Mouse (Mus musculus) liver, adult (tissue): ENCODE data around the gene Fbln7.

Experiments used
- GATA4 ChIP-seq: IDR thresholded peaks from 2 replicates; pipeline ENCODE4 v1.6.1; 2014; ENCODE audit warnings: mild to moderate bottlenecking, low read length; ENCODE audit not compliant: insufficient replicate concordance

Fbln7 gene

DNA sequence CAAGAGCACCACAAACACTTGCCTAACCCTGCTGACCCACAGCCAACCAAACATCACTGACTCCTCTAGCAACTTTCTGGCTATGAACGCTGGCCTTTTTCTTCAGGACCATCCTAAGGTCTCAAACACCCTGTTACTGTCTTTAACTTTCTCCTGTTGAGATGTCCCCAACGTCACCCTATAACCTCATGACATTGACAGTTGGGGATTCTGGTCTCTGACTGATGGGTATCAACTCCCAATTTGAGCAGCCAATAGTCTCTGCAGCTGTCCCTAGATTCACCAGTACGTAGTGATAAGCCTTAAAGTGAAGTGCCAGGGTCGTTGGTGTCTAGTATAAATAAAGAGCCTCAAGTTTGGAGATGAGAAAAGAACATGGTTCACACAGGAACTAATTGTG is 52.2 kb downstream of the Fbln7 start:
- no peak for TF ChIP-seq GATA4

DNA sequence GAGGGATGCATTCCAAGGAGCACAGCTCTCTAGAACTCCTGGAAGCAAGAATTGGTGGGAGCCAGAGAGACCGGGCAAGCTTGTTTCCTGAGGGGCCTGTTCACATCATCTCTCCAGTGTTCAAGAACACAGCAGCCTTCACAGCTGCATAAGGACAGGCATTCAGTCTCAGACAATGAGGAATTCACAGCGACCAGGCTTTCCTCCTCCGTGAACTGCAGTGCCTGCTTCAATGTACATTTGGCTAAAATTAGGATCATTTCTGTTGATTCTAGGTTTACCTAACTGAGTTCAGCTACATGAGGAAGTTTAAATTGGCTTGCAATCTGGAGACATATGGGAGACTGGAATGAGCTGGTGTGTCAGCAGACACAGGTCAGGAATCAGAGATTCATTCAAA is 53.7 kb downstream of the Fbln7 start:
- no peak for TF ChIP-seq GATA4

DNA sequence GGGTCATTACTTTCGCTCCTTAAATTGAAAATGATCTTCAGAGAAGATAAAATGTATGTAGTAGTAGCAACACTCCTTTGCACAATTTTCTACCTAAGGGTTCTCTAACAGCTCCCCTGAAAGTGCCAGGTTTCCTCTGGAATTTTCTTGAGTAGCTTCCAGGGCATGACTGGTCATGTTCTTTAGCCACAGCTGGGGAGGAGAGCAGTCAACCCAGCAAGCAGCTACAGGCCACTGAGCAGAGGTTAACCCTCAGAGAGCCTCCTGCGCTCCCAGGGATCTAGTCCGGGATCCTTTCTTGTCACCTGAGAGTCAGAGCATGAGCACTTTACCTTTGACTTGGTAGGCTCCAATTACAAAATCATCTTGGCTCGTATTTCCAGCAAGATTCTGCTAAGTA is 62.0 kb downstream of the Fbln7 start:
- TF ChIP-seq GATA4: no peak

DNA sequence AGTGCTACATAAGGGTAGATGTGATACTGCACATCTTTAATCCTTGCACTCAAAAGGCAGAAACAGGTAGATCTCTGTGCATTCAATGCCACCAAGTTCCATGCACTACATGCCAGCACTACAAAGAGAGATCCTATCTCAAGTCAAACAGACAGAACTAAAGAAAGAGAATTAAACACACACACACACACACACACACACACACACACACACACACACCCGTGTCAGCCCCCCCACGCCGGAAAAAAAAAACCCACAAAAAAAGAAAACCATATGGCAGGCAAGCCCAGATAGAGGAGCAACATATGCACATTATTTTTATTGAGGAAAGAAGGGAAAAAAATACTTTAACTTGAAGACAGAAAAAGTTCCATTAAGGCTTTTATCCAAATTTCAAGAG is 65.7 kb downstream of the Fbln7 start:
- TF ChIP-seq GATA4: no peak

DNA sequence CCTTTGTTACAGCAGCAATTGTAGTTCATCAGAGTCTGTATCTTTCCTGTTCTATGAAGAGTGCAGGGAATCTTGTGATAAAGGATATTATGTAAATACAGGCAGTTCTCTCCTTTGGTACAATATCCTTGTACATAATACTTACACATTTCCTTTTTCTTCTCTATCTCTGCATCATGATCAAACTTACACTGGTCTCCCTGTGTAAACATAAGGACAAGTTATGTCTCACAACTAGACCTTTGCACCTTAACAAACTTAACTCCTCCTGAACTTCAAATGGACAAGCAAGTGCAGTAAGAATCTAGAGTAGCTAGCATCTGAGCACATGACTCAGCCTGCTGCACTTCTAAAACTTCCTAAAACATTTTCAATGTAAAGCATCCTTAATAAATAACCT is 67.9 kb downstream of the Fbln7 start:
- no peak for TF ChIP-seq GATA4

DNA sequence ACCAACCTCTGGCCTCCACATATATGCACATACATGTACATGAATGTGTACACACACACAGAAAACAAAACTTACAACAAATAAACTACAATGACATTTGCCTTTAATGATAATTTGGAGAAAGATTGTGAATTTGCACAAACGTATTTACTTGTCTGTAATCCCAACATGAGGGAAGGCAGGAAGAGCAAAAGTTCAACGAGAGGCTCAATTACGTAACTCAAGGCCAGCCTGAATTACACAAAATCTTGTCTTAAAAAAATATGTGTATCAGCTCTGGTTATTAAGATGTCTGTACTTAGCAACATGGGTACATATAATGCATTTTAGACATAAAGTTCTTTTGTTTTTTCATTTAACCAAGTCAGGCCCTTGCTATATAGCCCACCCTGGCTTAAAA is 73.5 kb downstream of the Fbln7 start:
- no peak for TF ChIP-seq GATA4

DNA sequence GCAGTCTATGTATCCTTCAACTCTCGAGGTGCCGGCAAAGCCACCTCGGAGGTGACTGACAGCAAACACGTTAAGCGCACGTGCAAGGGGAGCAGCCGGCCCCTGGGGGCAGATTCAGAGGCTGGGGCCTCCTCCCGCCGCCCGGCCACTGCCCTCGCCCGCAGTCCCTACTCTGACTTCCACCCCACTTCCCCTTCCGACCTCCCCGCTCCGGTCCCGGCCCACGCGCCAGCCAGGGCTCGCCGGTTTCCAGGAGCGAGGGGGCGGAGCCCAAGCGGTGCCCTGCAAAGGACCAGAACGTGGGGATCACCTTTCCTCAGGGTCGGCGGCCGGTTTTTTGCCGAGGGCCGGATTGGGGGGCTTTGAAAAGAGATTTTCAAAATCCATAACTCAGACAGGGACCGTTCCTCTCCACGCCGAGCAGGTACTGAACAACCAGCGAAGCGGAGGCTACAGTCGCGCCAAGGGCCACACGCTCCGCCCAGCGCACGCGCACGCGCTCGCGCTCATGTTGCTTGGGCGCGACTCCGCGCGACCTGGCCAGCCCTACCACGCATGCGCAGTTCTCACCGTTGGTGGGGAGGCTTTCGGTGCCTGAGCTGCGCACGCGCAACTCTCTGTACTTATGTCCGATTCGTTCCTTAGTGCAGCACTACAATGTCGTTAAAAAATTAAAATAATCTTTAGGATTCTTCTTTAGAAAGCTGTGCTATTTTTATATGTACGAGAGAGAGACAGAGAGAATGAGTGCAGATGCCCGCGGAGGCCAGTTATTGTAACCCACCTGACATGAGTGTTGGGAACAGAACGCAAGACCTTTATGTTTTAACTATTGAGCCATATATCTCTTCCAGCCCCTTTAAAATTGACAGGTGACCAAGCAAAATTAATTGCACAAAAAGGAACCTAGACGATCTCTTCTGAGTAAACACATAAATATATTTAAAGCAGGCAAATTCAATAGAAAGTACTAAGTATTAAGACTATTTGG is 81.1 kb downstream of the Fbln7 start, which contains the start of gene Zc3h8:
TSS of gene Zc3h8 (minus strand) at position 540 of the 991 bp plus-strand sequence.
- peak; percentile 9; the same call in 1 of the 2 replicates for TF ChIP-seq GATA4
